Comparison of ENCODE assay signal across 10 mouse cellular contexts in genomic region chr12:73371132-73371531, GRCm38 (mm10).
DNase-seq lines count a peak whose midpoint lies in the region; ATAC-seq and TF ChIP-seq lines count a peak whose summit lies in the region.
"Had no signal": no experiment of that assay in that cellular context is flagged by ENCODE, and none has a peak within 500 bp of the region (broad histone marks: within the 10 kb centered on the region; RNA-seq: fewer than 3 reads in every experiment).

No protein-coding gene starts in this region.

- ATAC-seq in CD4-positive, CD25-positive, alpha-beta regulatory T cell, adult 4 months: no peak

- peak; percentile 80 for DNase-seq in heart, adult 11 months
- DNase-seq in heart, embryonic 10.5 days (ENCODE audit: low spot score): no peak
- peak; percentile 94 for DNase-seq in NIH3T3 (ENCODE audit: low read depth)
- peak; percentile 59 to 64 for DNase-seq in cerebellum, adult 18-20 months
- DNase-seq in layer of hippocampus, adult 2 months (ENCODE audit: low spot score in 2 of 2): peak; percentile 65 to 69
- no peak for DNase-seq in urinary bladder, postnatal 10 days (ENCODE audit: low spot score)
- no peak for DNase-seq in lung, postnatal 14 days
- DNase-seq: embryo, embryonic 11 days; thymus, adult 2 months had no signal

- TF ChIP-seq CTCF in layer of hippocampus, adult 2 months (conservative IDR thresholded peaks at IDR 0.05): no peak

- no peak overlapping the region for H3K27ac ChIP-seq in heart, embryonic 10.5 days
- H3K27ac ChIP-seq in layer of hippocampus, adult 2 months: no peak overlapping the region

- 80% methylated on average over 7 of the region's 7 CpGs for WGBS in heart, embryonic 10.5 days

- H3K36me3 ChIP-seq in heart, embryonic 10.5 days: no peaks in the 10 kb centered on the region

- peaks cover 19% of the 10 kb centered on the region for H3K4me1 ChIP-seq in heart, embryonic 10.5 days

- H3K9me3 ChIP-seq in heart, embryonic 10.5 days: no peaks in the 10 kb centered on the region

- H3K4me3 ChIP-seq in heart, embryonic 10.5 days: no peak overlapping the region
- H3K4me3 ChIP-seq in layer of hippocampus, adult 2 months: no peak overlapping the region

- no peaks in the 10 kb centered on the region for H3K27me3 ChIP-seq in heart, embryonic 10.5 days (ENCODE audit: insufficient read depth, poor library complexity, severe bottlenecking)

Comparison
In these comparisons a context has a peak if more than half of its experiments do, and no peak if none do; other contexts are left out.
1. DNase-seq: peak in heart, adult 11 months (single experiment), NIH3T3 (single experiment), cerebellum, adult 18-20 months (2 of 2) and layer of hippocampus, adult 2 months (2 of 2); none in heart, embryonic 10.5 days (single experiment), urinary bladder, postnatal 10 days (single experiment) and lung, postnatal 14 days (single experiment).